Mouse (Mus musculus) forebrain, embryonic 12.5 days (tissue): ENCODE measurements at regions not wholly inside any gene's neighbourhood (a gene's known extent, or its start where the extent isn't known, plus 50 kb on each side); places are given as distances from the start of the nearest gene placed in this dataset.

Source experiments
- ATAC-seq: fragments of 200-750 bp; cut with Nextera tagmentation; 2 replicates; pipeline ENCODE4 v1.8.0; 2017; ENCODE audit warnings: moderate TSS enrichment; ENCODE audit not compliant: low FRiP score
- H3K27ac ChIP-seq: fragments of 300-500 bp; sonication (generic); 2 replicates; pipeline ENCODE4 v1.5.1; 2016; ENCODE audit warnings: mild to moderate bottlenecking
- H3K27me3 ChIP-seq: fragments of 300-500 bp; sonication (generic); 2 replicates; pipeline ENCODE4 v1.6.1; 2016; ENCODE audit warnings: mild to moderate bottlenecking
- H3K36me3 ChIP-seq: fragments of 300-500 bp; sonication (generic); replicated peaks from 2 replicates; pipeline ENCODE4 v1.6.1; 2016; ENCODE audit warnings: mild to moderate bottlenecking
- H3K4me1 ChIP-seq: fragments of 300-500 bp; sonication (generic); 2 replicates; pipeline ENCODE4 v1.6.1; 2016
- H3K4me2 ChIP-seq: fragments of 300-500 bp; sonication (generic); 2 replicates; pipeline ENCODE4 v1.6.1; 2016; ENCODE audit warnings: mild to moderate bottlenecking, moderate library complexity
- H3K4me3 ChIP-seq: fragments of 300-500 bp; sonication (generic); replicated peaks from 2 replicates; pipeline ENCODE4 v1.5.1; 2016; ENCODE audit warnings: mild to moderate bottlenecking
- H3K9ac ChIP-seq: fragments of 300-500 bp; sonication (generic); 2 replicates; pipeline ENCODE4 v1.6.1; 2016; ENCODE audit warnings: mild to moderate bottlenecking
- H3K9me3 ChIP-seq: fragments of 300-500 bp; sonication (generic); 2 replicates; pipeline ENCODE4 v1.6.1; 2016
- WGBS: fragments of 180-500 bp; shearing (Covaris S2); methylation state at CpG from one replicate; pipeline ENCODE4 v1.1.7; 2016; 5-methylcytosine and 5-hydroxymethylcytosine counted together

DNA sequence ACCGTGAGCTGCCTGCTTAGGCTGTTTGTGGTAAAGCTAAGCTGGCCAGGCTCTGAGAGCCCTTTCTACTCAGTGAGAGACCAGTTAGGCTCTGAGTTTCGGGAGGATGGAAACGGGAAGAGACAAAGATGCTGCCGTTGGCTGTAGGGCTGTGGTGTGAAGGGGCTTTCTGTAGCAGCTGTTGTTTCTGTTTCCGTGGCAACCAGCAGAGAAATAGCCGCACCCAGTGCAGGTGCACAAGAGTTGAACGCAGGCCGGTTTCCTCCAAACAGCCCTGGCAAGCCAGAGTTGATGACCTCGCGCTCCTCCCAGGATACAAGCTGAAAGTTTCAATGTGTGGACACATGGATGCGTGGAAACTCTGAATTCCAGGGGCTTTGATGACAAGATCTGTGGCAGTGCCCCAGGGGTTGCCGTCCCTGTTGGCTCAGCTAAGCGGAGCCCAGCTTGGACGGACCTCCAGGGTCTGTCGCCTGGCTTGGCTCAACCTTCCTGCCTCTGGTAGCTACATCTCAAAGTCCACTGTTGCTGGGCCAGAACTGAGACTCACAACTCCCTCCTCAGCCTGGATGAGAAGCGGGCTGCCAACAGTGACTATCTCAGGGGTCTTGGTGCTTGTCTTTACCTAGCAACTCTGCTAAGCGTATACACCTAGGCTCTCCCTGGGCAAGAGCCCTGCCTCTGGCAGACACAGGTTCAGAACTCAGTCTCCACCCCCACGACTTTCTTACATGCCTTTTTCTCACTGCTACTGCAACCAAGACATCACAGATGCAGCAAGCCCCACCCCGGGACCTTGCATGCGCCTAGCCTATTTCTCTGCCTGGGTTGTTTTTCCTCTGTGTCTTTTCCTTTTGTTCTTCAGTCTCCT lies 192.6 kb upstream of the Map3k1 start:
- H3K9ac ChIP-seq: no peak overlapping the region
- no peak overlapping the region for H3K4me3 ChIP-seq
- no peaks in the 10 kb centered on the region for H3K36me3 ChIP-seq
- H3K27me3 ChIP-seq: no peaks in the 10 kb centered on the region
- no peaks in the 10 kb centered on the region for H3K9me3 ChIP-seq
- H3K4me1 ChIP-seq: peaks cover 22% of the 10 kb centered on the region
- ATAC-seq: peak; percentile 56
- H3K4me2 ChIP-seq: no peak overlapping the region
- 47% methylated on average over 20 of the region's 20 CpGs for WGBS
- H3K27ac ChIP-seq: peak overlapping the region; percentile 19; the same call in 1 of the 2 replicates

DNA sequence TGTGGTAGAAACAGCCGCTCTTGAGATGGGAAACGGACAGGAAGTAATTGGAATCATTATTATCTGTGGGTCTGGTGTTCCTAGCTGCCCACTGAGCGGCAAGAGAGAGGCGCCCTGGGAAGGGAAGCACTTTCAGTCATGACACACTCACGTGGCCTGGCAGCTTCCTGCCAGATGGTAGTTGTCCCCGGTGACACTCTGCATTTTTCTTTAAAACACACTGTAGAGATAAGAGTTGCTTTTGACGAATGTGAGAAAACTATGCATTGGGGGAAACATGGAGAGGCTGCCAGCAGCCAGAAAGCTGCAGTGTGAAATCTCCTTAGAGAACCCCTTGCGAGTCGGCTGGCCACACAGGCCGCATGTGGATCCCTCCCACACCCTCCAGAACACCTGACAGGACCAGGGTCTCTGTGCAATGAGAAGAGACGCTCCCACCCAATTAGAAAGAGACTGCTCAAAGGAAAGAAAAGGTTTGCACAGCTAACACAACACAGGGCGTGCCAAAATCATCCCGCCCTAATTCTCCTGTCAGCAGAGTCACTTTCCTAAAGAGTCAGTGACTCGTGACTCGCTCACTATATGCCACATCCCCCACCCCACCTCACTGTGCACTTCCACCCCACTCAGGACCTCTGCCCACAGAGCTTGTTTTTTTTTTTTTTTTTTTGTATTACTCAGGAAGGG lies 194.0 kb upstream of the Map3k1 start:
- Histone ChIP-seq H3K27ac (no peak overlapping the region), H3K27me3 (no peaks in the 10 kb centered on the region), H3K9ac (no peak overlapping the region), H3K4me3 (no peak overlapping the region), H3K4me1 (peaks cover 17% of the 10 kb centered on the region), H3K36me3 (no peaks in the 10 kb centered on the region), H3K4me2 (no peak overlapping the region), H3K9me3 (no peaks in the 10 kb centered on the region)
- 70% methylated on average over 15 of the region's 15 CpGs for WGBS
- ATAC-seq: no peak

DNA sequence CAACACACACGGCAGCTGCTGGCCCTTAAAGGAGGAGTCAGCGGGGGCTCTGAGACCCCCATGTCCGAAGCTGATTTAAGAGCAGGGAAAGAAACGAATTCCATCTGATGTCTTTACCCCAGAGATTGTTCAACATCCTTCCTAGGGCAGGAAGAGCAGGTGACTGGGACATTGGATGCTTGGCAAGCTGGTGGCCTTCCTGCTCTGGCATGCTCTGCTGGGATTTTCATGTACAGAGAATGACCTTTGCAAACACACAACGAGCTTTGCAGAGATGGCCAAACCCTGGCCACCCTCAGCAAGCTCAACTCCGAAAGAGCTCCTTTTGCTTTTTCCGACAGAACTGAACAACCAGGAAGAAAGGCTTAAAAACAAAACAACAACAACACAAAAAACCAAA lies 194.7 kb upstream of the Map3k1 start:
- H3K9me3 ChIP-seq: no peaks in the 10 kb centered on the region
- peaks cover 17% of the 10 kb centered on the region for H3K4me1 ChIP-seq
- no peaks in the 10 kb centered on the region for H3K27me3 ChIP-seq
- H3K4me2 ChIP-seq: no peak overlapping the region
- H3K4me3 ChIP-seq: no peak overlapping the region
- 86% methylated on average over 7 of the region's 7 CpGs for WGBS
- H3K9ac ChIP-seq: no peak overlapping the region
- H3K27ac ChIP-seq: no peak overlapping the region
- no peaks in the 10 kb centered on the region for H3K36me3 ChIP-seq
- no peak for ATAC-seq

- Histone ChIP-seq H3K4me3 (no peak overlapping the region), H3K4me1 (peaks cover 17% of the 10 kb centered on the region), H3K27me3 (no peaks in the 10 kb centered on the region), H3K36me3 (no peaks in the 10 kb centered on the region), H3K4me2 (no peak overlapping the region), H3K27ac (no peak overlapping the region), H3K9me3 (no peaks in the 10 kb centered on the region), H3K9ac (no peak overlapping the region)
- ATAC-seq: no peak
- WGBS: 95% methylated on average over 3 of the region's 3 CpGs
These were observed 195.3 kb upstream of the Map3k1 start for GRCm38 (mm10) chr13:112004126-112004525.

GRCm38 (mm10) chr13:112005421-112005820 lies 196.6 kb upstream of the Map3k1 start:
- Histone ChIP-seq H3K4me2 (no peak overlapping the region), H3K9me3 (no peaks in the 10 kb centered on the region), H3K27ac (no peak overlapping the region), H3K36me3 (no peaks in the 10 kb centered on the region), H3K4me1 (peaks cover 14% of the 10 kb centered on the region), H3K4me3 (no peak overlapping the region), H3K9ac (no peak overlapping the region), H3K27me3 (no peaks in the 10 kb centered on the region)
- ATAC-seq: no peak
- WGBS: 88% methylated on average over 8 of the region's 8 CpGs

GRCm38 (mm10) chr13:112008806-112009205 lies 200.0 kb upstream of the Map3k1 start:
- whole genome bisulfite sequencing: 94% methylated on average over 5 of the region's 5 CpGs
- H3K9me3 ChIP-seq: no peaks in the 10 kb centered on the region
- H3K36me3 ChIP-seq: no peaks in the 10 kb centered on the region
- no peak overlapping the region for H3K4me2 ChIP-seq
- H3K27me3 ChIP-seq: no peaks in the 10 kb centered on the region
- ATAC-seq: no peak
- H3K27ac ChIP-seq: no peak overlapping the region
- no peak overlapping the region for H3K9ac ChIP-seq
- H3K4me1 ChIP-seq: no peaks in the 10 kb centered on the region
- H3K4me3 ChIP-seq: no peak overlapping the region

GRCm38 (mm10) chr13:112009288-112009687 lies 200.5 kb upstream of the Map3k1 start:
- H3K9me3 ChIP-seq: no peaks in the 10 kb centered on the region
- H3K9ac ChIP-seq: no peak overlapping the region
- H3K4me2 ChIP-seq: no peak overlapping the region
- H3K36me3 ChIP-seq: no peaks in the 10 kb centered on the region
- WGBS: 75% methylated on average over 3 of the region's 3 CpGs
- H3K4me3 ChIP-seq: no peak overlapping the region
- H3K27me3 ChIP-seq: no peaks in the 10 kb centered on the region
- no peaks in the 10 kb centered on the region for H3K4me1 ChIP-seq
- ATAC-seq: no peak
- no peak overlapping the region for H3K27ac ChIP-seq

- no peak overlapping the region for H3K4me2 ChIP-seq
- H3K4me3 ChIP-seq: no peak overlapping the region
- no peaks in the 10 kb centered on the region for H3K9me3 ChIP-seq
- no peaks in the 10 kb centered on the region for H3K36me3 ChIP-seq
- no peaks in the 10 kb centered on the region for H3K27me3 ChIP-seq
- H3K9ac ChIP-seq: no peak overlapping the region
- H3K4me1 ChIP-seq: no peaks in the 10 kb centered on the region
- ATAC-seq: no peak
- 93% methylated on average over 8 of the region's 8 CpGs for WGBS
- H3K27ac ChIP-seq: no peak overlapping the region
These were observed 201.7 kb upstream of the Map3k1 start for GRCm38 (mm10) chr13:112010464-112010863.

- no peak for ATAC-seq
- Histone ChIP-seq H3K4me3 (no peak overlapping the region), H3K9me3 (no peaks in the 10 kb centered on the region), H3K36me3 (no peaks in the 10 kb centered on the region), H3K4me2 (no peak overlapping the region), H3K27me3 (no peaks in the 10 kb centered on the region), H3K9ac (no peak overlapping the region), H3K27ac (no peak overlapping the region), H3K4me1 (no peaks in the 10 kb centered on the region)
- 77% methylated on average over 1 of the region's 1 CpGs for WGBS
These were observed 203.8 kb upstream of the Map3k1 start for GRCm38 (mm10) chr13:112012640-112013039.

GRCm38 (mm10) chr13:112015083-112015482 lies 206.3 kb upstream of the Map3k1 start:
- Histone ChIP-seq H3K9ac (no peak overlapping the region), H3K4me3 (no peak overlapping the region), H3K4me2 (no peak overlapping the region), H3K9me3 (no peaks in the 10 kb centered on the region), H3K4me1 (no peaks in the 10 kb centered on the region), H3K36me3 (no peaks in the 10 kb centered on the region), H3K27me3 (no peaks in the 10 kb centered on the region), H3K27ac (no peak overlapping the region)
- 93% methylated on average over 3 of the region's 3 CpGs for WGBS
- no peak for ATAC-seq

DNA sequence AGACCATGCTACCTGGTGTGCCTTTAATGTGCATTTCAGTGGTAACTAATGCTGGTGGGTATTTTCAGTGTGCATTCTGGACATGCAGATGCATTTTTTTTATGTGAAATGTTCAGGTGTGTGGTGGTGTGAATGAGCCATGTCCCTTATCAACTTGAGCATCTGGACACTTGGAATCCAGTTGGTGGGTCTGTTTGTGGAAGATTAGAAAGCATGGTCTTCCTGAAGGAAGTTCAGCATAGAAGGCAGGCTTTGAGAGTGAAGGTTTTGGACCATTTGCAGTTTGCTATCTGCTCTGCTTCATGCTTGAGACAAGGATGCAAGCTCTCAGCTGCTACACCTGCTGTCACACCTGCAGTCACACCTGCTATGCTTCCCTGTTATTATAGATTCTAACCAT lies 207.5 kb upstream of the Map3k1 start:
- Histone ChIP-seq H3K27me3 (no peaks in the 10 kb centered on the region), H3K4me1 (no peaks in the 10 kb centered on the region), H3K27ac (no peak overlapping the region), H3K4me2 (no peak overlapping the region), H3K9me3 (no peaks in the 10 kb centered on the region), H3K9ac (no peak overlapping the region), H3K4me3 (no peak overlapping the region), H3K36me3 (no peaks in the 10 kb centered on the region)
- ATAC-seq: no peak

DNA sequence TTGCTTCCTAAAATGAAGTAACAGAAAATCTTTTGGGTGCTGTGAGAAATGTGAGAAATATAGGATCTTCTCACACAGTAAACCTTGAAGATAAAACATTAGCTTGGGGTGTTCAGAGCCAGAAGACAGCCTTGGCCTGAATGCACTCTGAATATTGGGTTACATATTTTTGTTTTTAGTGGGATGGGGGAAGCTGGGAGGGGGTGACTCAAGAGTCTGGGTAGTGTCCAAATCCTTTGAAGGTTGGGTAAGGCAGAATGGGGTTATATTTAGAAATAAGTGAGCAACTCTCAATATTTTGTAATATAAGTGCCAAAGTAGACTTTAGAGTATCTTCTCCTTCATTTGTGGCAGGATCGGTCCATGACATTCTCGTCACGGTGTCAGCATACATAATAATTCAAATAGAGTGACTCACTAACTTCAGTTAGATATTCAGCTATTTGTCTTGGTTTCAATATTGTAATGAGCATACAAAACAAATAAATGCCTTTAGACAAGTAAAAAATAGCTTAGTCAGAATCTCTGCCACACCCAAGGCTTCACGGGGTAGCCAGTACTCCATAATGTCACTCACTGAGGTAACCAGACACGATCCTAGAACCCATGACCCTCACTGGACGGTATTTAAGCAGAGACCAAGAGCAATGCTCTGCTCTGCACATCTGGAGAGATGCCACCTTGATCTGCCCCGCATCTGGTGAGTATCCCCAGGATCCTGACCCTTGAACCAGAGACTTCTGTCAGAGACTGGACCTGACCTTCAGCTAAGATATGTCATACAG lies 209.9 kb upstream of the Map3k1 start:
- H3K9ac ChIP-seq: no peak overlapping the region
- 91% methylated on average over 7 of the region's 7 CpGs for WGBS
- H3K4me3 ChIP-seq: no peak overlapping the region
- H3K36me3 ChIP-seq: no peaks in the 10 kb centered on the region
- H3K27me3 ChIP-seq: no peaks in the 10 kb centered on the region
- H3K4me1 ChIP-seq: peaks cover 7% of the 10 kb centered on the region
- ATAC-seq: no peak
- no peak overlapping the region for H3K4me2 ChIP-seq
- H3K27ac ChIP-seq: no peak overlapping the region
- no peaks in the 10 kb centered on the region for H3K9me3 ChIP-seq
